Mouse (Mus musculus): ENCODE results near the gene Med31. TPM values are rescaled to one million over a fixed set of nuclear protein-coding genes. Genes with fewer than 3 reads are reported as not detected.

Gene Med31
- total and polyA plus RNA-seq, 3 experiments, result 21.7 to 33.4 (median 25.5) TPM

- no peaks in the 10 kb centered on the region for H3K36me3 ChIP-seq (replicated peaks in 1 of 2; ENCODE audit: control insufficient read depth in 1 of 2, insufficient read depth in 1 of 2, low read length in 1 of 2)
- no peaks in the 10 kb centered on the region for H3K79me2 ChIP-seq (replicated peaks; ENCODE audit: control insufficient read depth, extremely low read depth, insufficient read depth, poor library complexity, severe bottlenecking)
- in situ Hi-C loops (cut with MboI; ENCODE audit: low pct_ligation_motif_present, low pct_unique_long_range_greater_than_20kb, low sequenced_read_pairs), result loop anchor here (10.0 to 25.0 kb wide), 2 partner anchors 94 to 316 kb away; partner anchors contain the start of gene Fbxo39
- no peaks in the 10 kb centered on the region for H3K9me3 ChIP-seq (replicated peaks; ENCODE audit: low read length)
- H3K27me3 ChIP-seq (replicated peaks), result peaks cover 2% of the 10 kb centered on the region
- peaks cover 3 to 22% of the 10 kb centered on the region in 2 experiments; a peak in 3 of 4 replicates for H3K4me1 ChIP-seq (ENCODE audit: control insufficient read depth in 1 of 2, insufficient read depth in 2 of 2)
- H3K4me2 ChIP-seq (ENCODE audit: insufficient read depth, low read depth, poor library complexity, severe bottlenecking), result no peak overlapping the region
- no peak overlapping the region for H3K4me3 ChIP-seq (replicated peaks in 1 of 3; ENCODE audit: low read depth in 2 of 3, low read length in 2 of 3, poor library complexity in 1 of 3)
- no peak overlapping the region for H3K27ac ChIP-seq (ENCODE audit: insufficient read depth, low read depth)
- dilution Hi-C loops (cut with MboI; ENCODE audit: extremely low pct_ligation_motif_present, extremely low pct_unique_long_range_greater_than_20kb, low sequenced_read_pairs), result no loop called here
- peak; percentile 91 for DNase-seq (ENCODE audit: extremely low read depth)
- TF ChIP-seq TCF12 (IDR thresholded peaks at IDR 0.05; ENCODE audit: low read depth, low read length) (0 out of 2 replicates have a peak, but pooled peaks have one; percentile 57), POLR2A (IDR thresholded peaks at IDR 0.05; ENCODE audit: low read depth, low read length) (no peak), CHD1 (IDR thresholded peaks at IDR 0.05; ENCODE audit: low read depth, low read length) (no peak), MEF2A (IDR thresholded peaks at IDR 0.05; ENCODE audit: borderline replicate concordance, low read depth, low read length) (peak; percentile 24; the same call in 1 of the 2 replicates), ELF1 (IDR thresholded peaks at IDR 0.05; ENCODE audit: low read depth, low read length) (peak; percentile 79), ETS1 (conservative IDR thresholded peaks at IDR 0.05; ENCODE audit: low read depth, low read length) (no peak), MAFK (IDR thresholded peaks at IDR 0.05; ENCODE audit: insufficient replicate concordance, low read length) (no peak), ZKSCAN1 (IDR thresholded peaks at IDR 0.05; ENCODE audit: borderline replicate concordance, low read depth, low read length) (no peak), UBTF (IDR thresholded peaks at IDR 0.05; ENCODE audit: low read depth, low read length) (no peak), MAZ (IDR thresholded peaks at IDR 0.05; ENCODE audit: low read depth, low read length) (no peak), GABPA (IDR thresholded peaks at IDR 0.05; ENCODE audit: insufficient replicate concordance, low read depth, low read length) (no peak), USF2 (conservative IDR thresholded peaks at IDR 0.05; ENCODE audit: low read depth, low read length) (no peak), RCOR1 (conservative IDR thresholded peaks at IDR 0.05; ENCODE audit: low read depth, low read length) (no peak), CTCF (conservative IDR thresholded peaks at IDR 0.05 in 1 of 2, IDR thresholded peaks at IDR 0.05 in 1 of 2; ENCODE audit: low read depth in 2 of 2, low read length in 2 of 2) (peak; percentile 97), NELFE (IDR thresholded peaks at IDR 0.05; ENCODE audit: low read depth, low read length) (peak; percentile 42; the same call in 1 of the 2 replicates), USF1 (IDR thresholded peaks at IDR 0.05; ENCODE audit: low read depth, low read length) (no peak), RAD21 (IDR thresholded peaks at IDR 0.05; ENCODE audit: low read depth, low read length) (peak; percentile 75), ZNF384 (IDR thresholded peaks at IDR 0.05; ENCODE audit: low read depth, low read length) (no peak), TBP (conservative IDR thresholded peaks at IDR 0.05; ENCODE audit: low read depth, low read length) (no peak), NRF1 (IDR thresholded peaks at IDR 0.05; ENCODE audit: low read depth, low read length) (no peak), ZMIZ1 (IDR thresholded peaks at IDR 0.05; ENCODE audit: low read depth, low read length) (no peak), MXI1 (IDR thresholded peaks at IDR 0.05; ENCODE audit: low read depth, low read length) (peak; percentile 57; the same call in 1 of the 2 replicates), KAT2A (IDR thresholded peaks at IDR 0.05; ENCODE audit: insufficient replicate concordance, low read length) (no peak), JUN (IDR thresholded peaks at IDR 0.05; ENCODE audit: insufficient read depth, low read depth, low read length) (no peak), SIN3A (IDR thresholded peaks at IDR 0.05; ENCODE audit: low read length) (peak; percentile 53; the same call in 1 of the 2 replicates), SMC3 (IDR thresholded peaks at IDR 0.05; ENCODE audit: low read depth, low read length) (peak; percentile 87), EP300 (IDR thresholded peaks at IDR 0.05; ENCODE audit: low read length) (no peak), CHD2 (IDR thresholded peaks at IDR 0.05; ENCODE audit: low read length) (no peak), MAX (IDR thresholded peaks at IDR 0.05; ENCODE audit: low read length) (peak; percentile 76), IRF4 (IDR thresholded peaks at IDR 0.05; ENCODE audit: low read depth, low read length) (peak; percentile 22; the same call in 1 of the 2 replicates), MYC (IDR thresholded peaks at IDR 0.05; ENCODE audit: low read depth, low read length) (peak; percentile 94), PAX5 (IDR thresholded peaks at IDR 0.05; ENCODE audit: low read length) (no peak), POLR2AphosphoS2 (IDR thresholded peaks at IDR 0.05; ENCODE audit: low read depth, low read length) (no peak), JUND (conservative IDR thresholded peaks at IDR 0.05; ENCODE audit: low read depth, low read length) (no peak), E2F4 (IDR thresholded peaks at IDR 0.05; ENCODE audit: insufficient replicate concordance, low read depth, low read length) (no peak), BHLHE40 (IDR thresholded peaks at IDR 0.05; ENCODE audit: low read depth, low read length) (no peak), ZC3H11A (IDR thresholded peaks at IDR 0.05; ENCODE audit: low read depth, low read length) (no peak), HCFC1 (IDR thresholded peaks at IDR 0.05; ENCODE audit: low read depth, low read length) (peak; percentile 36; the same call in 1 of the 2 replicates)
- no peak overlapping the region for H3K9ac ChIP-seq (ENCODE audit: insufficient read depth, low read depth)
Measured at GRCm38 (mm10) chr11:72221278-72221677, 5.9 kb upstream of the Med31 start.
